Mouse (Mus musculus) liver, embryonic 12.5 days (tissue): ENCODE results near the gene Ovol3. TPM values are rescaled to one million over a fixed set of nuclear protein-coding genes. Genes with fewer than 3 reads are reported as not detected.
"Not testable (repeated sequence)": the region's sequence is repeated elsewhere in the genome, so short reads cannot be mapped to it uniquely, and the experiment has no call there.

Experiments used
- ATAC-seq: fragments of 200-750 bp; cut with Nextera tagmentation; 2 replicates; pipeline ENCODE4 v1.8.0; 2017; ENCODE audit warnings: moderate number of reproducible peaks, mild to moderate bottlenecking, moderate library complexity
- H3K27ac ChIP-seq: fragments of 300-500 bp; sonication (generic); 2 replicates; pipeline ENCODE4 v1.5.1; 2016; ENCODE audit warnings: mild to moderate bottlenecking
- H3K27me3 ChIP-seq: fragments of 300-500 bp; sonication (generic); replicated peaks from 2 replicates; pipeline ENCODE4 v1.6.1; 2016; ENCODE audit warnings: mild to moderate bottlenecking, moderate library complexity
- H3K36me3 ChIP-seq: fragments of 300-500 bp; sonication (generic); 2 replicates; pipeline ENCODE4 v1.6.1; 2016; ENCODE audit warnings: mild to moderate bottlenecking, moderate library complexity
- H3K4me1 ChIP-seq: fragments of 300-500 bp; sonication (generic); 2 replicates; pipeline ENCODE4 v1.6.1; 2016
- H3K4me2 ChIP-seq: fragments of 300-500 bp; sonication (generic); 2 replicates; pipeline ENCODE4 v1.6.1; 2016; ENCODE audit warnings: mild to moderate bottlenecking, moderate library complexity
- H3K4me3 ChIP-seq: fragments of 300-500 bp; sonication (generic); 2 replicates; pipeline ENCODE4 v1.5.1; 2016; ENCODE audit warnings: mild to moderate bottlenecking, moderate library complexity
- H3K9ac ChIP-seq: fragments of 300-500 bp; sonication (generic); 2 replicates; pipeline ENCODE4 v1.6.1; 2016; ENCODE audit warnings: mild to moderate bottlenecking, moderate library complexity
- H3K9me3 ChIP-seq: fragments of 300-500 bp; sonication (generic); replicated peaks from 2 replicates; pipeline ENCODE4 v1.6.1; 2016; ENCODE audit warnings: mild to moderate bottlenecking, moderate library complexity
- WGBS: fragments of 180-500 bp; shearing (Covaris S2); methylation state at CpG from one replicate; pipeline ENCODE4 v1.1.7; 2016; ENCODE audit not compliant: insufficient replicate concordance; 5-methylcytosine and 5-hydroxymethylcytosine counted together
- polyA plus RNA-seq: library from polyadenylated mRNA; unstranded; fragments of >200 nt; fragmentation: Nextera tagmentation; extraction: Ambion mirVana; gene quantifications from 2 replicates; pipeline ENCODE4 v1.2.1, GENCODE M21; 2016

The Ovol3 gene
- polyA plus RNA-seq, 1 experiment from 2014 or later = not detected

DNA sequence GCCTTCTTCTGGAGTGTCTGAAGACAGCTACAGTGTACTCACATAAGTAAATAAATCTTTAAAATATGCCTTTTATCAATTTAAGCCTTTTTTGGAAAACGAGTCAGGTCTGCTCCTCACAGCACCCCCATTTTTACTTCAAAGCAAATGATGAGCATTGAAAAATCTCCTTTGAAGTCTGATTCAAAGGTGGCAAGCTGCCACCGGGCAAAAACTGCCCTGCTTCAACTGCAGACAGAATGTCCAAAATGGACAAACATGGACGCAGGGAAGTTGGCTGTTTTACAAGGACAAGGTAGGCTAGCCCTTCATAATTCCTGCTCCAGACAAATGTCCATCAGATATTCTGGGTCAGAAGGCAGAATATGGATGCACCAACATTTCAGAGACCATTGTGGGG lies 14.1 kb downstream of the Ovol3 start:
- Histone ChIP-seq H3K27ac (no peak overlapping the region), H3K27me3 (no peaks in the 10 kb centered on the region), H3K4me2 (no peak overlapping the region), H3K4me1 (peaks cover 30% of the 10 kb centered on the region), H3K36me3 (peaks cover 36% of the 10 kb centered on the region), H3K9me3 (0 out of 2 replicates have a peak, but pooled peaks cover 3% of the 10 kb centered on the region), H3K9ac (no peak overlapping the region), H3K4me3 (no peak overlapping the region)
- WGBS = 63% methylated on average over 3 of the region's 3 CpGs
- no peak for ATAC-seq

DNA sequence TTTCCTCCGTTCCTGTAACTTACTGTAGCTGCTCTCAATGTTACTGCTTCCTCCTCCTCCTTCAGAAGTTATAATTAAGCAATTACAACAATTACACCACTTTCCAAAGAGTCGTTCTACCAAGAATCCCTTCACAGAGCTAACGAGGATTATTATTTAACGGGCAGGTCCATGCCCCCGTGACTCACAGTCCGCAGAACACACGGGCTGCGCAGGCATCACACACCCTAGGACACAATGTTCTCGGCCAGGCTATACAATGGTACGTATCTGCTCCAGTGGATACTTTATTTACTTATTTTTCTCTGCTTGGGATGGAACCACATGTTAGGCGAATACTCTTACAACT lies 15.5 kb downstream of the Ovol3 start:
- peak overlapping the region; percentile 61 for H3K9ac ChIP-seq
- peaks cover 32% of the 10 kb centered on the region for H3K4me1 ChIP-seq
- peak overlapping the region; percentile 53 for H3K4me3 ChIP-seq
- no peaks in the 10 kb centered on the region for H3K27me3 ChIP-seq
- peak overlapping the region; percentile 82 for H3K4me2 ChIP-seq
- 19% methylated on average over 11 of the region's 11 CpGs for WGBS
- no peak overlapping the region for H3K27ac ChIP-seq
- 0 out of 2 replicates have a peak, but pooled peaks cover 3% of the 10 kb centered on the region for H3K9me3 ChIP-seq
- no peak for ATAC-seq
- H3K36me3 ChIP-seq = peaks cover 21% of the 10 kb centered on the region

DNA sequence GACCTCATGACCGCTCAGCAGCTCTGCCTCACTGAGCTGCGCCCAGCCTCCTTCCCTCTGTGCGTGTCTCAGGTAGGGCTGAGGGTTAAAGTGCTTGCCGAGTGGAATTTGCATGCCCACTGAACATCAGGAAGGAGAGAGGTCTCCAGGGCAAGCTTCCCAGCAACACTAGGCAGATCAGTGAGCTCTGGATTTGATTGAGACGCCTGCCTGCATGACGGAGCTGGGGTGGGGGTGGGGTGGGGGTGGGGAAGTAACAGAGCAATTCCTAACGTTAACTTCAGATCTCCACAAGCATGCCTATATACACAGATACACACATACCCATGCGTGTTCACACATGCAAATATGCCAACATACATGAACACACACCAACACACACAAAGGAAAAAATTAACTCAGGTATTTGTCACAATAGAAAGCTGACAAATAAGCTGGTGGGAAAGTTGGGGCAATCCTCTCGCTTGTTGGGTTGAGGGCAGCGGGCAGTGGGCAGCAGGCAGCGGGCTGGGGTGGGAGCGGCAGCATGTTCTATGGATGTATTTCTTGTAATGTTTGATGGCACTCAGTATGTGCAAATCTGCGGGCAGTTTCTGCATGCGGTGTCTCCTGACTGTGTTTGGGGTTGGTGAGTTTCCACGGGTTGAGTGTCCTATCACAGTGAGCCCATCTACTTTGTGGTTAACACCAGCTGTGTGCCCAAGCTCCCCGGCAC lies 16.1 kb downstream of the Ovol3 start:
- H3K27ac ChIP-seq = no peak overlapping the region

DNA sequence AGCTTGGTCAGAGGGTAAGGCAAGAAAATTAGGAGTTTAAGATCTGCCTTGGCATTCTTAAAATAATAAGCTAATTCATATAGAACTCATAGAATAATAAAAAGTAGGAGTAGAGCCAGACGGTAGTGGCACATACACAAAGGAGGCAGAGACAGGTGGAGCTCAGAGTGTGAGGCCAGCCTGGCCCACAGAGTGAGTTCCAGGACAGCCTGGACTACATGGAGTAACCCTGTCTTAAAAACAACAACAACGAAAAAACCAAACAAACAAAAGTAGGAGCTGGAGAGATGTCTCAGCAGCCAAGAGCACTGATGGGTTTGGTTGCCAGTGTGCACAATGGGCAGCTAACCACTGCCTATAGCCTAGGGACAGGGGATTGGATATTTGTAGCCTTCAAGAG lies 18.2 kb downstream of the Ovol3 start:
- Histone ChIP-seq H3K9me3 (no peaks in the 10 kb centered on the region), H3K9ac (no peak overlapping the region), H3K4me1 (peaks cover 28% of the 10 kb centered on the region), H3K4me2 (no peak overlapping the region), H3K27ac (no peak overlapping the region), H3K27me3 (no peaks in the 10 kb centered on the region), H3K4me3 (no peak overlapping the region), H3K36me3 (no peaks in the 10 kb centered on the region)
- 68% methylated on average over 2 of the region's 2 CpGs for WGBS
- ATAC-seq = no peak

More for the DNA sequence above, 16.1 kb downstream of the Ovol3 start:
- Histone ChIP-seq H3K27me3 (no peaks in the 10 kb centered on the region), H3K9ac (peak overlapping the region; percentile 61), H3K4me2 (peak overlapping the region; percentile 82), H3K36me3 (peaks cover 18% of the 10 kb centered on the region), H3K9me3 (0 out of 2 replicates have a peak, but pooled peaks cover 3% of the 10 kb centered on the region), H3K4me1 (peaks cover 32% of the 10 kb centered on the region), H3K4me3 (peak overlapping the region; percentile 53)
- 8% methylated on average over 16 of the region's 16 CpGs for WGBS
- peak; percentile 48 for ATAC-seq

DNA sequence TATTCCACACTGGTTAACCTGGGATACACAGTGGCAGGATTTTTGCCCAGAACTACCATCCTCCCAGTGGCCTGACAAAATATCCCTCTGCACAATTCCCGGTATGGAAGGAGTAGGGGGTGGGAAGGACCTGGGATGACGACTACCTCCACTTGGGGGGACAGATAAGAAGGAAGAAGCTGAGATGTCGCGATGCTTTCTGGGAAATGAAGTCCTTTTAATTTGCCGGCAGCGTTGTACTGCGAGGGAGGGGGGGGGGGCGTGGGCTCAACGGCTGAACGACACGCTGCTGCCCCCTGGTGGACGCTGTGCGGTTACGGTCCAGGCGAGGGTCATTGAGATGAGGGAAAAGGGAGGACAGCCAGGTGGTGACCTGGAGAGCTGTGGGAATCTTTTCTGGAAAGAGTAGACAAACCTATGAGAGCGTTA lies 18.8 kb downstream of the Ovol3 start:
- no peak overlapping the region for H3K4me3 ChIP-seq
- H3K9me3 ChIP-seq = no peaks in the 10 kb centered on the region
- peaks cover 22% of the 10 kb centered on the region for H3K4me1 ChIP-seq
- no peaks in the 10 kb centered on the region for H3K27me3 ChIP-seq
- peak; percentile 65 for ATAC-seq
- H3K4me2 ChIP-seq = peak overlapping the region; percentile 45
- no peaks in the 10 kb centered on the region for H3K36me3 ChIP-seq
- H3K9ac ChIP-seq = no peak overlapping the region
- no peak overlapping the region for H3K27ac ChIP-seq
- under 1% methylated on average over 16 of the region's 16 CpGs for WGBS

DNA sequence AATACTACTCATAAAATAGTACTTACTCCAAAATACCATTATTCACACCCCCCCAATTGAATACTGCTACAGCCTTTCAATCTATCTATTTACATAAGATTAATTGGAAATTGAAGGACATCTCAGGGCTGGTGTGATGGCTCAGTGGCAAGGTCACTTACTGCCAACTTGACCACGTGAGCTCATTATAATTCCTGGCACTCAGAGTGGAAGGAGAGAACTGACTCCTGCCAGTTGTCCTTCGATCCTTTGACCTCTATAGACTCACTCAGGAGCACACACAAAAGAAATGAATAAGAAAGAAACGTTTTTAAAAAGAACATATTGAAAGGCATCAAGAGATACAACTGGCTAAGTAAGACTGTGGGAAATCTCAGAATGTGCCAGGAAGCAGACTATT lies 19.6 kb downstream of the Ovol3 start:
- Histone ChIP-seq H3K36me3 (no peaks in the 10 kb centered on the region), H3K9me3 (no peaks in the 10 kb centered on the region), H3K4me2 (no peak overlapping the region), H3K4me3 (no peak overlapping the region), H3K4me1 (peaks cover 21% of the 10 kb centered on the region), H3K9ac (no peak overlapping the region), H3K27me3 (no peaks in the 10 kb centered on the region), H3K27ac (no peak overlapping the region)
- no peak for ATAC-seq
- WGBS = 79% methylated on average over 3 of the region's 3 CpGs

DNA sequence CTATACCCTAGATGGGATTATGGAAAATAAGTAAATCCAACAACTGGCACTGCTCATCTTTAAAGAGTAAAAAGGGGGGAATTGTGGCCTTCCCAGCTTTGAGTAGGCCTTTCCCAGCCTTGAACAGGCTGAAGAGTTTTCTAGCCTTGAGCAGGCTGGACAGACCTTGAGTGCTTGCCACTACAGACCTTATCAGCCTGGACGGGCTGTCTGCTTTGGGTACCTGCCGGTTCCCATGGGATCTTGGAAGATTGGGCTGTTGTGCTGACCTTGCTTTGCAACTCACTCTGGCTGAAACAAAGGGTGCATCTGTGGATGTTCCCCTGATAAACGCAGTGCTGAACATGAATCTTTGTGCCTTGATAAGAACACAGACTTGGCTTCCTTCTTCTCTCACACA lies 21.6 kb downstream of the Ovol3 start:
- H3K36me3 ChIP-seq = no peaks in the 10 kb centered on the region
- 75% methylated on average over 3 of the region's 3 CpGs for WGBS
- H3K9me3 ChIP-seq = no peaks in the 10 kb centered on the region
- H3K27ac ChIP-seq = no peak overlapping the region
- no peak for ATAC-seq
- H3K9ac ChIP-seq = no peak overlapping the region
- H3K4me3 ChIP-seq = no peak overlapping the region
- H3K27me3 ChIP-seq = no peaks in the 10 kb centered on the region
- no peak overlapping the region for H3K4me2 ChIP-seq
- peaks cover 7% of the 10 kb centered on the region for H3K4me1 ChIP-seq

DNA sequence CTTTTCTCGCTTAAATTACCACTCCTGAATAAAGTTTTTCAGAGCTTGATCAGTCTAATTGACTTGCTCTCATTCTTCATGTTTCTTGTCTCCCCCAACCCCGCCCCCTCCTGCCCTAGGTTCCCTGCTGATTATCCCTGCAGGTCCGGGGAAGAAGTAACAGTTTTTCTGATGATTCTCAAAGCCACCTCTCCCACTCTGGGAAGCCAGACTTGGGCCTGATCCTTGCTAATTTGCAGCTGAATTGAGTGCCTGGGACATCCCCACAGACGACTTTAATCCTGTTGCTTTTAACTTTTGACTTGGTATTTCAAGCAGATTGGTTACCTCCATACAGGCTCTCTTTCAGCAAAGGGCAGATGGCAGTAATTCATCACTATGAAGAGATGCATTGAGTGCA lies 24.5 kb downstream of the Ovol3 start:
- Histone ChIP-seq H3K4me2 (no peak overlapping the region), H3K27me3 (no peaks in the 10 kb centered on the region; the same call in 1 of the 2 replicates), H3K9ac (no peak overlapping the region), H3K4me3 (no peak overlapping the region), H3K27ac (no peak overlapping the region), H3K36me3 (no peaks in the 10 kb centered on the region), H3K9me3 (no peaks in the 10 kb centered on the region), H3K4me1 (no peaks in the 10 kb centered on the region)
- WGBS = 29% methylated on average over 4 of the region's 4 CpGs
- ATAC-seq = no peak

DNA sequence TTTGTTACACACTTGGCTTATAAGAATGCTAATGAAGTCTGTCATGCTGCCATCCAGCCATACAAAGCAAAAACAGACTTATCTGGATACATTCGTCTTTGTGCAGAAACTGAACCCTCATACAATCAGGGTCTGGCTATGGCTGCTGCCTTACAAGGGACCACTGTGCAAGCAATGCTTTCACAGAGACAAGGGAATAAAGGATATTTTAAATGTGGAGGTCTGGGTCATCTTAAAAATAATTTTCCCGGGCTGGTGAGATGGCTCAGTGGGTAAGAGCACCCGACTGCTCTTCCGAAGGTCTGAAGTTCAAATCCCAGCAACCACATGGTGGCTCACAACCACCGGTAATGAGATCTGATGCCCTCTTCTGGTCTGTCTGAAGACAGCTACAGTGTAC lies 29.2 kb downstream of the Ovol3 start:
- H3K4me1 ChIP-seq = peaks cover 12% of the 10 kb centered on the region
- ATAC-seq, H3K27ac ChIP-seq, H3K27me3 ChIP-seq, H3K36me3 ChIP-seq, H3K9ac ChIP-seq, H3K4me2 ChIP-seq, H3K9me3 ChIP-seq, H3K4me3 ChIP-seq: not testable (repeated sequence)
- WGBS = 43% methylated on average over 5 of the region's 5 CpGs

DNA sequence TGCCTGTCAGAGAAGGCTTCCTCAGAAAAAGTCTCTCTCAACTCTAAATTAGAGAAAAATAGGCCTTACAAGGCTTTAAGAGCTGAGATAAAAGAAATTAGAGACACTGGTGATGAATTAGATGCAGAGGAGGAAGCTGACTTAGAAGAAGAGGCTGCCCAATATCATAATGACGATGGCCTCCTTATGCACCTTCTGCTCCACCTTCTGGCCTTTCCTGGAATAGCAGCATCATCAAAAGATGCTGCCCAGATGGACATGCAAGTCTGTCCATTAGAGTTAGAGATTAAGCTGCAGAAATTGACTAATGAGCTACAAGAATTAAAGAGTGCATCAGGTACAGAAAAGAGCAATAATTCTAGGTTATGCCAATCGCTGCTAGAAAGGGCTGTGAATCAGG lies 30.1 kb downstream of the Ovol3 start:
- Histone ChIP-seq H3K4me3 (no peak overlapping the region), H3K36me3 (no peaks in the 10 kb centered on the region), H3K4me1 (peaks cover 12% of the 10 kb centered on the region), H3K4me2 (no peak overlapping the region), H3K9ac (no peak overlapping the region), H3K27me3 (no peaks in the 10 kb centered on the region; the same call in 1 of the 2 replicates), H3K9me3 (no peaks in the 10 kb centered on the region), H3K27ac (no peak overlapping the region)
- 3% methylated on average over 2 of the region's 2 CpGs for WGBS
- ATAC-seq = no peak

DNA sequence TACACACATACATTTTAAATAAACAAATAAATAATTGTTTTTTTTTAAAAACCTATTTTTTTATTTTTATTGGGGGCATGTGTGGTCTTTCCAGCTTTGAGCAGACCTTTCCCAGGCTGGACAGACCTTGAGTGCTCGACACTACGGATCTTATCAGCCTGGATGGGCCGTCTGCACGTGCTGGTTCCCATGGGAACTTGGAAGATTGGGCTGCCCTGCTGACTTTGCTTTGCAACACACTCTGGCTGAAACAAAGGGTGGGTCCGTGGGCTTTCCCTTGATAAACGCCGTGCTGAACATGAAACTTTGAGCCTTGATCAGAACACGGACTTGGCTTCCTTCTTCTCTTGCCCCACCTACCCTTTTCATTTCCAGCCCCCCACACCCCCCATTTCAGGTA lies 31.1 kb downstream of the Ovol3 start:
- Histone ChIP-seq H3K27me3 (no peaks in the 10 kb centered on the region; the same call in 1 of the 2 replicates), H3K4me3 (no peak overlapping the region), H3K4me2 (peak overlapping the region; percentile 37), H3K9ac (no peak overlapping the region), H3K27ac (no peak overlapping the region), H3K9me3 (no peaks in the 10 kb centered on the region), H3K36me3 (no peaks in the 10 kb centered on the region), H3K4me1 (peaks cover 12% of the 10 kb centered on the region)
- WGBS = 29% methylated on average over 8 of the region's 8 CpGs
- ATAC-seq = no peak

DNA sequence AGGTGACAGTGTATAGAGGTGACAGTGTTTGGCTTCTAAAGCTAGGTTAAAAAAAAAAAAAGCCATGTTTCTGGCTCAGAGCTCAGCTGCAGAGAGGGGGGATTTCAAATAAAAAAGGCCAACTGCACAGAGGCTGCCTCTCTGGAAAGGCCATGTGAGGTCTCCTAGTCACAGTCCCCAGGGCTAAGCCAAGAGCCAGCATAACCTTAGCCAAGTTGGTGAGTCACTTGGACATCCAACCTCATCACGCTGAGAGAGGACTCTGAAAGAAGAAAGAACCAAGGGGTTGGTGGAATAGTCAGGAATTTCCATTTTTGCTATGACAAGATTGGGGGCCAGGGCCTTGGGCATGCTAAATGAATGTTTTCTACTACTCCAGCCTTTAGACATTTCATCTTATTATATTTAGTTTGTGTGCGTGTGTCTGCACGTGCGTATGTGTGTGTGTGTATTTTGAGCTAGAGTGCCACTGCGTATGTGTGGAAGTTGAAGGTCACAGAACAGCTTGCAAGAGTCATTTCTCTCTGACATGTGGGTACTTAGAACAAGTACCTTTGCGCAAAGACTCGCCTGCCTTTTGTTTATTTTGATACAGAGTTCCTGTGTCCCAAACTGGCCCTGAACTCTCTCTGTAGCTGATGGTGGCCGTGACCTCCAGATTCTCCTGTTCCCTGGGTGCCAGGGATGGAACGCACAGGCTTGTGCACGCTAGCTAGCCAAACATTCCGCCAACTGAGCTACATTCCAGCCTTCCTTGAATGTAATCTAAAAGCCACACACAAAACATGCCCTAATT lies 32.4 kb downstream of the Ovol3 start:
- no peak for ATAC-seq
- Histone ChIP-seq H3K4me2 (no peak overlapping the region), H3K27me3 (no peaks in the 10 kb centered on the region), H3K36me3 (no peaks in the 10 kb centered on the region), H3K4me1 (peaks cover 18% of the 10 kb centered on the region), H3K9me3 (no peaks in the 10 kb centered on the region), H3K4me3 (no peak overlapping the region), H3K9ac (no peak overlapping the region), H3K27ac (no peak overlapping the region)
- 78% methylated on average over 11 of the region's 11 CpGs for WGBS
